Mouse (Mus musculus) liver, adult 2 months (tissue): ENCODE data around the gene Slc6a20a. TPM values are rescaled to one million over a fixed set of nuclear protein-coding genes. Genes with fewer than 3 reads are reported as not detected.

Experiments used
- DNase-seq: peaks from one replicate; pipeline ENCODE4 v3.0.0-alpha.2; 2011; ENCODE audit warnings: low read depth, low spot score; ENCODE audit errors: extremely low read depth
- H3K27ac ChIP-seq: fragments of 200-500 bp; replicated peaks from 2 replicates; pipeline ENCODE4 v1.5.1; 2012; ENCODE audit warnings: low read depth, mild to moderate bottlenecking, control low read depth, inconsistent platforms, low read length; ENCODE audit not compliant: insufficient read depth
- H3K27me3 ChIP-seq: fragments of 200-500 bp; 2 replicates; pipeline ENCODE4 v1.6.1; 2012; ENCODE audit warnings: mild to moderate bottlenecking, moderate library complexity, low read length, inconsistent platforms; ENCODE audit not compliant: control insufficient read depth, insufficient read depth
- H3K36me3 ChIP-seq: fragments of 200-500 bp; 2 replicates; pipeline ENCODE4 v1.6.1; 2012; ENCODE audit warnings: low read length, inconsistent platforms; ENCODE audit not compliant: control insufficient read depth, insufficient read depth
- H3K4me1 ChIP-seq: fragments of 200-500 bp; 2 replicates; pipeline ENCODE4 v1.6.1; 2011; ENCODE audit warnings: low read length; ENCODE audit not compliant: control insufficient read depth, insufficient read depth
- H3K4me3 ChIP-seq: fragments of 200-500 bp; 2 replicates; pipeline ENCODE4 v1.5.1; 2011; ENCODE audit warnings: low read depth, mild to moderate bottlenecking, control low read depth, low read length, moderate library complexity; ENCODE audit not compliant: insufficient read depth
- H3K79me2 ChIP-seq: fragments of 200-500 bp; 2 replicates; pipeline ENCODE4 v1.6.1; 2012; ENCODE audit warnings: inconsistent platforms, mild to moderate bottlenecking, low read length, moderate library complexity; ENCODE audit not compliant: control insufficient read depth, insufficient read depth
- H3K9ac ChIP-seq: fragments of 200-500 bp; 2 replicates; pipeline ENCODE4 v1.6.1; 2012; ENCODE audit warnings: low read depth, mild to moderate bottlenecking, control low read depth, inconsistent platforms, low read length
- CTCF ChIP-seq: fragments of 200-500 bp; IDR thresholded peaks from 2 replicates; pipeline ENCODE4 v1.5.1; 2011; ENCODE audit warnings: low read depth, low read length, control low read depth
- POLR2A ChIP-seq: fragments of 200-500 bp; IDR thresholded peaks from 2 replicates; pipeline ENCODE4 v1.6.1; 2011; ENCODE audit warnings: low read length, control low read depth; ENCODE audit not compliant: insufficient read depth; ENCODE audit errors: extremely low read depth
- WGBS: fragments of 180-500 bp; shearing (Covaris S2); methylation state at CpG from one replicate; pipeline ENCODE4 v1.1.7; 2018; 5-methylcytosine and 5-hydroxymethylcytosine counted together
- polyA plus RNA-seq: library from polyadenylated mRNA; depleted of rRNA; stranded (reverse); fragments of >200 nt; gene quantifications from 2 replicates; pipeline ENCODE4 v1.2.3, GENCODE M21; 2012
- total RNA-seq: library from RNA; depleted of rRNA; stranded (reverse); fragments of >200 nt; gene quantifications from 2 replicates; pipeline ENCODE4 v1.2.3, GENCODE M21; 2014

The Slc6a20a gene
- total and polyA plus RNA-seq, 2 experiments, result not detected

- no peak for DNase-seq
- Histone ChIP-seq H3K79me2 (no peaks in the 10 kb centered on the region), H3K27me3 (no peaks in the 10 kb centered on the region), H3K4me3 (no peak within 1 kb of the TSS), H3K27ac (no peak within 1 kb of the TSS), H3K4me1 (no peaks in the 10 kb centered on the region), H3K9ac (no peak within 1 kb of the TSS), H3K36me3 (no peaks in the 10 kb centered on the region)
- no peak for TF ChIP-seq POLR2A
- no peak for TF ChIP-seq CTCF
- WGBS, result 75% methylated on average over 6 of the region's 6 CpGs
Measured at GRCm38 (mm10) chr9:123632281-123632680, 46.4 kb downstream of the Slc6a20a start, which contains the start of gene Slc6a20b. Gene Slc6a20b (minus strand): TSS chr9:123632565.

GRCm38 (mm10) chr9:123631666-123632065 lies 47.0 kb downstream of the Slc6a20a start:
- H3K79me2 ChIP-seq, result no peaks in the 10 kb centered on the region
- no peak overlapping the region for H3K9ac ChIP-seq
- H3K27ac ChIP-seq, result no peak overlapping the region
- H3K4me3 ChIP-seq, result no peak overlapping the region
- no peaks in the 10 kb centered on the region for H3K36me3 ChIP-seq
- H3K4me1 ChIP-seq, result no peaks in the 10 kb centered on the region
- TF ChIP-seq POLR2A, result no peak
- no peak for TF ChIP-seq CTCF
- no peaks in the 10 kb centered on the region for H3K27me3 ChIP-seq
- 86% methylated on average over 3 of the region's 3 CpGs for WGBS
- no peak for DNase-seq

- no peaks in the 10 kb centered on the region for H3K27me3 ChIP-seq
- no peak overlapping the region for H3K27ac ChIP-seq
- no peaks in the 10 kb centered on the region for H3K4me1 ChIP-seq
- H3K9ac ChIP-seq, result no peak overlapping the region
- TF ChIP-seq POLR2A, result no peak
- no peak for TF ChIP-seq CTCF
- no peaks in the 10 kb centered on the region for H3K36me3 ChIP-seq
- no peak for DNase-seq
- 94% methylated on average over 11 of the region's 11 CpGs for WGBS
- no peak overlapping the region for H3K4me3 ChIP-seq
- no peaks in the 10 kb centered on the region for H3K79me2 ChIP-seq
Measured at GRCm38 (mm10) chr9:123625821-123626220, 52.9 kb downstream of the Slc6a20a start.

GRCm38 (mm10) chr9:123624741-123625140 lies 53.9 kb downstream of the Slc6a20a start:
- H3K4me3 ChIP-seq, result no peak overlapping the region
- no peaks in the 10 kb centered on the region for H3K4me1 ChIP-seq
- no peak for TF ChIP-seq CTCF
- no peak for TF ChIP-seq POLR2A
- H3K79me2 ChIP-seq, result no peaks in the 10 kb centered on the region
- DNase-seq, result no peak
- 87% methylated on average over 2 of the region's 2 CpGs for WGBS
- no peak overlapping the region for H3K9ac ChIP-seq
- no peaks in the 10 kb centered on the region for H3K36me3 ChIP-seq
- no peaks in the 10 kb centered on the region for H3K27me3 ChIP-seq
- no peak overlapping the region for H3K27ac ChIP-seq

GRCm38 (mm10) chr9:123620311-123621098 lies 58.2 kb downstream of the Slc6a20a start:
- H3K9ac ChIP-seq, result no peak overlapping the region
- no peak overlapping the region for H3K4me3 ChIP-seq
- no peak overlapping the region for H3K27ac ChIP-seq
- DNase-seq, result no peak
- WGBS, result 94% methylated on average over 5 of the region's 5 CpGs
- TF ChIP-seq POLR2A (no peak), CTCF (no peak)
- H3K36me3 ChIP-seq, result no peaks in the 10 kb centered on the region
- H3K79me2 ChIP-seq, result no peaks in the 10 kb centered on the region
- no peaks in the 10 kb centered on the region for H3K4me1 ChIP-seq
- no peaks in the 10 kb centered on the region for H3K27me3 ChIP-seq

- Histone ChIP-seq H3K9ac (no peak overlapping the region), H3K4me3 (no peak overlapping the region), H3K79me2 (no peaks in the 10 kb centered on the region), H3K4me1 (no peaks in the 10 kb centered on the region), H3K36me3 (no peaks in the 10 kb centered on the region; the same call in 1 of the 2 replicates), H3K27me3 (no peaks in the 10 kb centered on the region), H3K27ac (no peak overlapping the region)
- DNase-seq, result no peak
- TF ChIP-seq CTCF (no peak), POLR2A (no peak)
- 85% methylated on average over 1 of the region's 1 CpGs for WGBS
Measured at GRCm38 (mm10) chr9:123601529-123601928, 77.2 kb downstream of the Slc6a20a start.
